Mouse (Mus musculus) gastrocnemius, adult 18-20 months (tissue): ENCODE data around the gene Hmgb1. TPM values are rescaled to one million over a fixed set of nuclear protein-coding genes. Genes with fewer than 3 reads are reported as not detected.

Experiments
- DNase-seq: peaks from one replicate; pipeline ENCODE4 v3.0.0; 2021; ENCODE audit warnings: low spot score
- total RNA-seq, 2 experiments: library from RNA; stranded (reverse); gene quantifications; 2 replicates each; pipeline ENCODE4 v1.2.3; 2021

Hmgb1 gene
- total RNA-seq, 2 experiments from 2014 or later: 100 to 119 TPM

GRCm38 (mm10) chr5:149107566-149107965 lies 76.7 kb downstream of the Hmgb1 start:
- DNase-seq: no peak

GRCm38 (mm10) chr5:149104096-149104725 lies 80.1 kb downstream of the Hmgb1 start:
- no peak for DNase-seq

- no peak for DNase-seq
These were observed 82.4 kb downstream of the Hmgb1 start for GRCm38 (mm10) chr5:149101869-149102268.

- DNase-seq: no peak
These were observed 84.2 kb downstream of the Hmgb1 start for GRCm38 (mm10) chr5:149100091-149100490.

- DNase-seq: no peak
These were observed 85.3 kb downstream of the Hmgb1 start for GRCm38 (mm10) chr5:149099009-149099408.

- no peak for DNase-seq
These were observed 86.4 kb downstream of the Hmgb1 start for GRCm38 (mm10) chr5:149097841-149098240.

GRCm38 (mm10) chr5:149096284-149096683 lies 88.0 kb downstream of the Hmgb1 start:
- no peak for DNase-seq

GRCm38 (mm10) chr5:149092926-149093325 lies 91.4 kb downstream of the Hmgb1 start:
- DNase-seq: no peak

GRCm38 (mm10) chr5:149092526-149092925 lies 91.8 kb downstream of the Hmgb1 start:
- no peak for DNase-seq

GRCm38 (mm10) chr5:149091256-149091655 lies 93.0 kb downstream of the Hmgb1 start:
- DNase-seq: no peak

- DNase-seq: no peak
These were observed 94.4 kb downstream of the Hmgb1 start for GRCm38 (mm10) chr5:149089860-149090259.

- DNase-seq: no peak
These were observed 94.8 kb downstream of the Hmgb1 start for GRCm38 (mm10) chr5:149089456-149089855.

- DNase-seq: no peak
These were observed 95.4 kb downstream of the Hmgb1 start for GRCm38 (mm10) chr5:149088891-149089290.

- no peak for DNase-seq
These were observed 96.1 kb downstream of the Hmgb1 start for GRCm38 (mm10) chr5:149088149-149088548.

GRCm38 (mm10) chr5:149086382-149087244 lies 97.7 kb downstream of the Hmgb1 start:
- DNase-seq: no peak

- DNase-seq: no peak
These were observed 103.8 kb downstream of the Hmgb1 start for GRCm38 (mm10) chr5:149080466-149080865.

GRCm38 (mm10) chr5:149079758-149080150 lies 104.5 kb downstream of the Hmgb1 start:
- no peak for DNase-seq

GRCm38 (mm10) chr5:149079018-149079757 lies 105.1 kb downstream of the Hmgb1 start:
- no peak for DNase-seq

- DNase-seq: no peak
These were observed 107.2 kb downstream of the Hmgb1 start for GRCm38 (mm10) chr5:149077136-149077535.

- no peak for DNase-seq
These were observed 112.7 kb downstream of the Hmgb1 start for GRCm38 (mm10) chr5:149071546-149071945.

- no peak for DNase-seq
These were observed 115.5 kb downstream of the Hmgb1 start for GRCm38 (mm10) chr5:149068745-149069144.

GRCm38 (mm10) chr5:149068247-149068740 lies 116.0 kb downstream of the Hmgb1 start:
- DNase-seq: no peak
